Comparison of ENCODE assay signal across 8 mouse cellular contexts in the genomic region with DNA sequence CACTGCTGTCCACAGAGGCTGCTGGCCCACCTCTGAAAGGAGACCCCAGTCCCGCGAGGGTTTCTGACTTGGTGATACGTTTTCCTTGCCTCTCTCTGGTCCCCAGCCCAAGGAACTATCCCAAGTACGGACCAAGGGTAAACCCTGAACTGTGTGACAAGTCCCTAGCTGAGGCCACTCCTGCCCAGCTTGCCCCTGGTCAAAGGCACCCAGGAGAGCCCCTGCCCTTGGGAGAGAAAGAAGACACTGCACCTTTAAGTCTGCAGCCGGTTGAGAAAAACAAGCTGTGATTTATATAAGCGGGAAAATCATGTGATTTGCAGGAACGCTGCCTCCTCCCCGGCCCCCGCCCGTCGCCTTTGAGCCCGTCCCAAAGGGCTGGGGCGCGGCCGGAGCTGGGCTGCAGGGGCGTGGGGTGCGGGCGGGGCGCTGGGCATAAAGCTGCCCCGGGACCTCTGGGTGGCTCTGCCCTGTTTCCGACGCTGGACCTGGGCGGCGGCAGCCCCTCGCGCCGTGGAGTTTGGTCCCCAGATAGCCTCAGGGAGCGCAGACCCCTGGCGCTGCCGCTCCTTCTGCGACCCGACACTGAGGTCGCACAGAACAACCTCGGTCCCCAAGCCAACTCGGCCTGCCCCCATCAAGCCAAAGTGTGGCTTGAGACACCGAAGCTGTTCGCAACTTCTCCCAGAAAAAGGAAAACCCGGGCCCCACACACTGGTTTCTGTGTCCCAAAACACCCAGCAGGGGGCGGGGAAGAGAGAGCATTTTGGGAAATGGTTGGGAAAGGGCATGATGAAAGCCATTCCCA. TPM values are rescaled to one million over a fixed set of nuclear protein-coding genes. Genes with fewer than 3 reads are reported as not detected.
A peak's percentile ranks its signal among the peaks of the same experiment; 100 is the strongest.
DNase-seq lines count a peak whose midpoint lies in the region; ATAC-seq and TF ChIP-seq lines count a peak whose summit lies in the region.

No protein-coding gene starts in this region.

- peaks cover 30% of the 10 kb centered on the region for H3K4me1 ChIP-seq in forebrain, postnatal 0 days (ENCODE audit: insufficient read depth)
- peaks cover 43% of the 10 kb centered on the region for H3K4me1 ChIP-seq in lung, embryonic 14.5 days (ENCODE audit: insufficient read depth)

- H3K9me3 ChIP-seq in forebrain, postnatal 0 days (ENCODE audit: low read length), result no peaks in the 10 kb centered on the region
- H3K9me3 ChIP-seq in lung, embryonic 14.5 days (ENCODE audit: low read depth, low read length), result no peaks in the 10 kb centered on the region

- H3K27ac ChIP-seq in forebrain, postnatal 0 days (ENCODE audit: low read depth, low read length), result peak overlapping the region; percentile 82
- peak overlapping the region; percentile 99 for H3K27ac ChIP-seq in lung, embryonic 14.5 days (ENCODE audit: low read depth)

- no peaks in the 10 kb centered on the region for H3K36me3 ChIP-seq in forebrain, postnatal 0 days (ENCODE audit: insufficient read depth)
- no peaks in the 10 kb centered on the region for H3K36me3 ChIP-seq in lung, embryonic 14.5 days (ENCODE audit: insufficient read depth)

- no peaks in the 10 kb centered on the region for H3K27me3 ChIP-seq in forebrain, postnatal 0 days (ENCODE audit: insufficient read depth, low read length)
- no peaks in the 10 kb centered on the region for H3K27me3 ChIP-seq in lung, embryonic 14.5 days (ENCODE audit: insufficient read depth, low read length)

- H3K9ac ChIP-seq in forebrain, postnatal 0 days, result peak overlapping the region; percentile 78
- peak overlapping the region; percentile 75 for H3K9ac ChIP-seq in lung, embryonic 14.5 days

- whole genome bisulfite sequencing in forebrain, postnatal 0 days, result 2% methylated on average over 39 of the region's 39 CpGs
- under 1% methylated on average over 39 of the region's 39 CpGs for WGBS in lung, embryonic 14.5 days

- peak overlapping the region; percentile 93 for H3K4me2 ChIP-seq in forebrain, postnatal 0 days (ENCODE audit: low read depth)
- peak overlapping the region; percentile 83 for H3K4me2 ChIP-seq in lung, embryonic 14.5 days

- intact Hi-C loops in heart, postnatal 36 days (cut with DNase I), result loop anchor here (1.0 to 2.0 kb wide), 2 partner anchors 50 to 59 kb away; a partner anchor contains a TSS

- peak; percentile 81 for TF ChIP-seq CTCF in forebrain, postnatal 0 days (IDR thresholded peaks at IDR 0.05; ENCODE audit: low read depth)
- TF ChIP-seq CTCF in lung, embryonic 14.5 days (IDR thresholded peaks at IDR 0.05; ENCODE audit: low read depth), result peak; percentile 88

- peak overlapping the region; percentile 52 for H3K4me3 ChIP-seq in forebrain, postnatal 0 days (ENCODE audit: low read depth, low read length)
- H3K4me3 ChIP-seq in lung, embryonic 14.5 days (ENCODE audit: low read depth, low read length), result peak overlapping the region; percentile 46

- ATAC-seq in forebrain, postnatal 0 days, result peak; percentile 67
- peak; percentile 64 for ATAC-seq in lung, embryonic 14.5 days (ENCODE audit: insufficient read depth)

- DNase-seq in NIH3T3 (ENCODE audit: low read depth), result peak; percentile 95
- DNase-seq in cerebellum, adult 18-20 months, result peak; percentile 89 to 90
- peak; percentile 91 for DNase-seq in forebrain, postnatal 0 days
- peak; percentile 85 to 87 for DNase-seq in heart, postnatal 36 days
- peak; percentile 71 to 78 for DNase-seq in layer of hippocampus, adult 8-10 months (ENCODE audit: low spot score in 2 of 2)
- peak; percentile 97 for DNase-seq in lung, embryonic 14.5 days
- peak; percentile 67 for DNase-seq in ovary, postnatal 10 days (ENCODE audit: low spot score)
- DNase-seq in c-Kit-positive CD71-positive TER-119-positive erythroid progenitor cells, embryonic 14.5 days (ENCODE audit: low spot score), result no peak

RNA-seq across cellular contexts. Expression of a gene that starts 27.1 kb away (rescaled TPM):
- total RNA-seq in forebrain, postnatal 0 days (2014; rRNA removed), result 11.8 and 13.7 TPM in 2 replicates
- 14.6 and 16.7 TPM in 2 replicates for polyA plus RNA-seq in forebrain, postnatal 0 days (2015; fragmentation: Nextera tagmentation; extraction: Ambion mirVana)
- total RNA-seq in heart, postnatal 36 days (2021), result 1 to 10 TPM; 3.6 to 4.4 TPM
- 10 to 100 TPM in 3 of 4 experiments, 1 to 10 TPM in 1; 7.5 to 11.2 (median 10.5) TPM for total RNA-seq in layer of hippocampus, adult 8-10 months (2022)
- polyA plus RNA-seq in lung, embryonic 14.5 days (2014; fragmentation: Nextera tagmentation; extraction: Ambion mirVana), result 25.0 and 25.7 TPM in 2 replicates

RNA-seq across cellular contexts. Expression of a gene that starts 50.3 kb away (rescaled TPM):
- total RNA-seq in forebrain, postnatal 0 days (2014; rRNA removed), result 45.9 and 56.0 TPM in 2 replicates
- 12.8 and 14.4 TPM in 2 replicates for polyA plus RNA-seq in forebrain, postnatal 0 days (2015; fragmentation: Nextera tagmentation; extraction: Ambion mirVana)
- 100 to 1,000 TPM; 131 to 136 TPM for total RNA-seq in heart, postnatal 36 days (2021)
- total RNA-seq in layer of hippocampus, adult 8-10 months (2022), result 100 to 1,000 TPM; 104 to 120 (median 111) TPM
- polyA plus RNA-seq in lung, embryonic 14.5 days (2014; fragmentation: Nextera tagmentation; extraction: Ambion mirVana), result 112 and 113 TPM in 2 replicates
